Mouse (Mus musculus) liver, embryonic 16.5 days (tissue): ENCODE data around the gene Gm6169. TPM values are rescaled to one million over a fixed set of nuclear protein-coding genes. Genes with fewer than 3 reads are reported as not detected.

Experiments
- ATAC-seq: fragments of 200-750 bp; cut with Nextera tagmentation; 2 replicates; pipeline ENCODE4 v1.8.0; 2017; ENCODE audit warnings: low read depth, mild to moderate bottlenecking, moderate number of reproducible peaks, moderate library complexity
- H3K27ac ChIP-seq: fragments of 300-500 bp; sonication (generic); 2 replicates; pipeline ENCODE4 v1.5.1; 2014; ENCODE audit warnings: mild to moderate bottlenecking, low read length
- H3K27me3 ChIP-seq: fragments of 300-500 bp; sonication (generic); 2 replicates; pipeline ENCODE4 v1.6.1; 2014; ENCODE audit warnings: low read depth, low read length, mixed read lengths; ENCODE audit not compliant: control insufficient read depth, insufficient read depth
- H3K36me3 ChIP-seq: fragments of 300-500 bp; sonication (generic); 2 replicates; pipeline ENCODE4 v1.6.1; 2014; ENCODE audit warnings: mild to moderate bottlenecking; ENCODE audit not compliant: control insufficient read depth, insufficient read depth
- H3K4me1 ChIP-seq: fragments of 300-500 bp; sonication (generic); 2 replicates; pipeline ENCODE4 v1.6.1; 2014; ENCODE audit warnings: low read depth, low read length, mixed read lengths; ENCODE audit not compliant: control insufficient read depth
- H3K4me2 ChIP-seq: fragments of 300-500 bp; sonication (generic); 2 replicates; pipeline ENCODE4 v1.6.1; 2014; ENCODE audit warnings: low read depth, low read length, mixed read lengths
- H3K4me3 ChIP-seq: fragments of 300-500 bp; sonication (generic); 2 replicates; pipeline ENCODE4 v1.5.1; 2014; ENCODE audit warnings: low read depth, mild to moderate bottlenecking, low read length
- H3K9ac ChIP-seq: fragments of 300-500 bp; sonication (generic); 2 replicates; pipeline ENCODE4 v1.6.1; 2014; ENCODE audit warnings: low read depth, low read length
- H3K9me3 ChIP-seq: fragments of 300-500 bp; sonication (generic); replicated peaks from 2 replicates; pipeline ENCODE4 v1.6.1; 2016; ENCODE audit warnings: low read length; ENCODE audit not compliant: control insufficient read depth
- WGBS: fragments of 180-500 bp; shearing (Covaris S2); extraction: QIAGEN DNeasy Blood & Tissue Kit; methylation state at CpG from one replicate; pipeline ENCODE4 v1.1.7; 2014; ENCODE audit not compliant: insufficient replicate concordance; 5-methylcytosine and 5-hydroxymethylcytosine counted together
- polyA plus RNA-seq: library from polyadenylated mRNA; unstranded; fragments of >200 nt; fragmentation: Nextera tagmentation; extraction: Ambion mirVana; gene quantifications from 2 replicates; pipeline ENCODE4 v1.2.1, GENCODE M21; 2015

Gene Gm6169
- polyA plus RNA-seq, 1 experiment from 2014 or later: 0.45 TPM

GRCm38 (mm10) chr13:97080201-97080600 lies 18.8 kb downstream of the Gm6169 start:
- H3K27ac ChIP-seq: no peak overlapping the region
- H3K4me3 ChIP-seq: no peak overlapping the region
- no peaks in the 10 kb centered on the region for H3K27me3 ChIP-seq
- WGBS: 66% methylated on average over 2 of the region's 2 CpGs
- H3K4me2 ChIP-seq: no peak overlapping the region
- peaks cover 13% of the 10 kb centered on the region for H3K4me1 ChIP-seq
- ATAC-seq: no peak
- no peak overlapping the region for H3K9ac ChIP-seq
- no peaks in the 10 kb centered on the region for H3K36me3 ChIP-seq
- no peaks in the 10 kb centered on the region for H3K9me3 ChIP-seq

- Histone ChIP-seq H3K4me2 (no peak overlapping the region), H3K9me3 (no peaks in the 10 kb centered on the region), H3K27ac (no peak overlapping the region), H3K4me3 (no peak overlapping the region), H3K36me3 (no peaks in the 10 kb centered on the region), H3K9ac (no peak overlapping the region), H3K27me3 (peaks cover 12% of the 10 kb centered on the region), H3K4me1 (peaks cover 8% of the 10 kb centered on the region)
- WGBS: 68% methylated on average over 2 of the region's 2 CpGs
- ATAC-seq: no peak
Measured at GRCm38 (mm10) chr13:97077556-97077955, 21.5 kb downstream of the Gm6169 start.

DNA sequence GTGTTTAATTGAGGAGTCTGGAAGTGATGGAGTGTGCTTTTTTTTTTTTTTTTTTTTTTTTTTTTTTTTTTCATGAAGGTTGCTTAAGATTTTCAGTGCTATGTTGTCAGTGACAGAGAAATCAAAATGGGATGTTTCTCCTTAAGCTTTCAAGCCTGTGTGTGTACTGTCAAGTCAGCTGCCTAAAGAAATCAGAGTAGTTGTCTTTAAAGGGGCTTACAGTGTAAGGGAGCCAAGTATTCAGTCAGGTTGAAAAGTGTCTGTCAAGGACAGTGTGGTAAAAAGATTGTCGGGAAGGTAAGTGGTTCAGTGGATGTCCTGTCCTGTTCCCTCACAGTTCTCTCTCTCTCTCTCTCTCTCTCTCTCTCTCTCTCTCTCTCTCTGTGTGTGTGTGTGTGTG lies 25.5 kb downstream of the Gm6169 start:
- Histone ChIP-seq H3K27ac (no peak overlapping the region), H3K4me2 (no peak overlapping the region), H3K9me3 (no peaks in the 10 kb centered on the region), H3K27me3 (peaks cover 30% of the 10 kb centered on the region), H3K4me1 (peaks cover 10% of the 10 kb centered on the region), H3K9ac (no peak overlapping the region), H3K36me3 (no peaks in the 10 kb centered on the region), H3K4me3 (no peak overlapping the region)
- no peak for ATAC-seq
- 50% methylated on average over 1 of the region's 1 CpGs for whole genome bisulfite sequencing

- Histone ChIP-seq H3K4me3 (peak overlapping the region; percentile 78), H3K9ac (peak overlapping the region; percentile 73), H3K9me3 (no peaks in the 10 kb centered on the region), H3K27me3 (peaks cover 30% of the 10 kb centered on the region), H3K4me1 (peaks cover 18% of the 10 kb centered on the region), H3K27ac (no peak overlapping the region), H3K4me2 (peak overlapping the region; percentile 99), H3K36me3 (no peaks in the 10 kb centered on the region)
- WGBS: under 1% methylated on average over 46 of the region's 76 CpGs
- ATAC-seq: peak; percentile 44
Measured at GRCm38 (mm10) chr13:97071626-97072241, 27.3 kb downstream of the Gm6169 start.

DNA sequence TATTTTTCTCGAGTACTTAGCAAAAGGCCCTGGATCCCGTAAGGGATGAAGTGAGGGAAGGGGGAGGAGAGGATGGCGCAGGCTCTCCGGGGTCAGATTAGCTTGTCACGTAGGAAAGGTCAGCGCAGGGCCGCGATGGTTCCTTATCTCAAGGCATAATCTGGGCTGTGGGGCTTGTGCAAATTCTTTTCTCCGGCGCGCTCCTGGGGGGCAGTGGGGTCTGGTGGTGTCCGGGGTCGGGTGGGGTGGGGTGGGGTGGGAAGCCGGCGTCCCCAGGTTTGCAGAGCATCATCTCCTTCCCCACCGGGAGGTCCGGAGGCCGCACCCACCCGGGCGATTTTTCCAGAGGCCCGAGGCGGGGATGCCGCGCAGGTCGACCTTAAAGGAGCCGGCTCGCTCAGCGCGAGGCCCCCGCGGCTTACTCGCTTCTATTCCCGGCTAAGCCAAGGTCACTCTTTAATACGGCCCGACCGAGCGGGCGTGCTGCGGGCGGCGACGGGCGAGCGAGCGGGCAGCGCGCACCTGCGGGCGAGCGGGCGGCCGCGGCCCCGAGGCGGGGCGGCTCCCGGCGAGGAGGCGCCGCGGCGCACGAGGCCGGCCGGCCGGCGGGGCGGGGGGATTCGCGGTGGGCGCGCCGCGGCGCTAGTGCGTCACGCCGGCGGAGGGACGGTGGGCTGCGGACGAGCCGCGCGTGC lies 28.0 kb downstream of the Gm6169 start:
- Histone ChIP-seq H3K27ac (no peak overlapping the region; the same call in 1 of the 2 replicates), H3K36me3 (no peaks in the 10 kb centered on the region), H3K9ac (peak overlapping the region; percentile 73), H3K4me3 (peak overlapping the region; percentile 78), H3K4me1 (peaks cover 24% of the 10 kb centered on the region), H3K4me2 (peak overlapping the region; percentile 99), H3K9me3 (no peaks in the 10 kb centered on the region), H3K27me3 (peaks cover 30% of the 10 kb centered on the region)
- ATAC-seq: peak; percentile 28
- WGBS: under 1% methylated on average over 37 of the region's 85 CpGs

GRCm38 (mm10) chr13:97068151-97068550 lies 30.9 kb downstream of the Gm6169 start:
- peaks cover 44% of the 10 kb centered on the region for H3K4me1 ChIP-seq
- peak overlapping the region; percentile 65 for H3K4me2 ChIP-seq
- no peaks in the 10 kb centered on the region for H3K9me3 ChIP-seq
- H3K9ac ChIP-seq: peak overlapping the region; percentile 49; the same call in 1 of the 2 replicates
- H3K4me3 ChIP-seq: peak overlapping the region; percentile 52
- 68% methylated on average over 8 of the region's 8 CpGs for WGBS
- peaks cover 23% of the 10 kb centered on the region for H3K27me3 ChIP-seq
- no peaks in the 10 kb centered on the region for H3K36me3 ChIP-seq
- no peak for ATAC-seq
- H3K27ac ChIP-seq: peak overlapping the region; percentile 89

DNA sequence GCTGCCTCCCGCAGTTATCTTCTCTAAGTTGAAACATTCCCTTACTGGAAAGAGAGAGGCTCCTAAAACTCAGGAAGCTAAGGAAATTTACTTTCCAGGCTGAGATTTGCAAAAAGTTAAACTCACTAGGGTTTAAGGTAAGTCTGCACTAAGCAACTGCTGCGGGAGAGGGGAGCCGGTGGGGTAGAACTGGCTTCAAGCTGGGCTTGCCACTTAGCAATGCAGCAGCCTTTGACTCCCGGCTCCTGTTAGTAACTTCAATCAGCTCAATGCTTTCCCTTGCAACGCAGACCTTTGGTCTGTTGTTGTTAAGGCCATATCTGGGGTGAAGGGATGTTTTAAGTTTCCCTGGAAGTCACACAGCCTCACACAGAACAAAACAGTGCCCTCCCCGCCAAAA lies 31.3 kb downstream of the Gm6169 start:
- Histone ChIP-seq H3K27ac (peak overlapping the region; percentile 89), H3K9me3 (no peaks in the 10 kb centered on the region), H3K9ac (peak overlapping the region; percentile 49), H3K27me3 (peaks cover 18% of the 10 kb centered on the region), H3K4me3 (peak overlapping the region; percentile 52), H3K4me2 (peak overlapping the region; percentile 65), H3K36me3 (no peaks in the 10 kb centered on the region), H3K4me1 (peaks cover 44% of the 10 kb centered on the region)
- no peak for ATAC-seq
- WGBS: 33% methylated on average over 6 of the region's 6 CpGs

DNA sequence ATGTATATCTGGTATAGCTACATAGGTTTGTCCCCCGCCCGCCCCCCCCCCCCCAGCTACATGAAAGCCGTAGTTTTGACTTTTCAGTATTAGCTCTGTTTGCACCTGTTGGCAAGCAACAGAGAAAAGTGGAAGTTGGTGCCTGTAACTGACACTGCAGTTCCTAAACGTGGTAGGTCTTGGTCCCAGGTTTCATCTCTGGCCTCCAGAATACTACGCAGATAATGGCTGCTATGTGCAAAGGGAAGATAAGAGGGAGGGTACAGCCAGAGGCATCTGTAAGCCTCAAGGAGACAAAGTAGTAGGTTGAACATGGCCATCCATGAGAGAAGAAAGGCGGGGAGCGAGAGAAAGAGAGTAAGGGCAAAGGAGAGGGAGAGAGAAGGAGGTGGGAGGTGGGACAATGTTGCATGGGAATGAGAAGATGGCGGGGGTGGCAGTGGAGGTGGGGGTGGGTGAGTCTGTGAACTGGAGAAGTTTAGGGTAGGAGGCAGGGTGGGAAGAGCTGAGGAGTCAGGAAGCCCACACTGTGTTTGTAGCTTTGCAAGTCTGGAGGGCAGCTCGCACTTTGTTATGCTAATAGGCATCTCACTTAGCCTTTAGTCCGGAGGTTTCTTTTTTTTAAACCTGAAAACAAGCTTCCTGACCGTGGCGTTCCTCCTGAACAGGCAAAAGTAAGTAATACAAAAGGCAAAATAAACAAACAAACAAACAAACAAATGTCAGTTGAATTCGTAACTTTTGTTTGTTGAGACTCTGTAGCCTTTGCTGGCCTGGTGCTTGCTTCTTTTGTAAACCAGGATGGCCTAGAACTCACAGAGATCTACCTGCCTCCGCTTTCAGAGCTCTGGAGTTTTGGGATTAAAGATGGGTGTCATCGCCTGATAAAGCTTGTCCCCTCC lies 32.1 kb downstream of the Gm6169 start, which contains the start of gene Fam169a:
Gene Fam169a, plus strand, starts transcription at position 638 of the 902 bp plus-strand sequence.
- 24% methylated on average over 15 of the region's 15 CpGs for WGBS
- Histone ChIP-seq H3K4me3 (peak within 1 kb of the TSS; percentile 52), H3K9ac (peak within 1 kb of the TSS; percentile 49), H3K4me1 (peaks cover 40% of the 10 kb centered on the region), H3K27me3 (peaks cover 12% of the 10 kb centered on the region), H3K9me3 (no peaks in the 10 kb centered on the region), H3K4me2 (peak within 1 kb of the TSS; percentile 65), H3K36me3 (no peaks in the 10 kb centered on the region), H3K27ac (peak within 1 kb of the TSS; percentile 89)
- ATAC-seq: peak; percentile 93
